Mouse (Mus musculus) midbrain, postnatal 0 days (tissue): ENCODE data around the gene Bola3. TPM values are rescaled to one million over a fixed set of nuclear protein-coding genes. Genes with fewer than 3 reads are reported as not detected.
"Not testable (repeated sequence)": the region's sequence is repeated elsewhere in the genome, so short reads cannot be mapped to it uniquely, and the experiment has no call there.

ENCODE experiments used
- ATAC-seq: fragments of 200-750 bp; cut with Nextera tagmentation; 2 replicates; pipeline ENCODE4 v1.8.0; 2017; ENCODE audit warnings: moderate number of reproducible peaks, mild to moderate bottlenecking, moderate TSS enrichment, moderate library complexity; ENCODE audit not compliant: low FRiP score
- DNase-seq: peaks from one replicate; pipeline ENCODE4 v3.0.0-alpha.2; 2015; ENCODE audit warnings: low spot score
- H3K27ac ChIP-seq: fragments of 300-500 bp; sonication (generic); 2 replicates; pipeline ENCODE4 v1.5.1; 2014; ENCODE audit warnings: low read depth, mild to moderate bottlenecking, low read length, mixed read lengths
- H3K27me3 ChIP-seq: fragments of 300-500 bp; sonication (generic); 2 replicates; pipeline ENCODE4 v1.6.1; 2014; ENCODE audit warnings: low read length, control low read depth, mixed read lengths; ENCODE audit not compliant: insufficient read depth
- H3K36me3 ChIP-seq: fragments of 300-500 bp; sonication (generic); 2 replicates; pipeline ENCODE4 v1.6.1; 2014; ENCODE audit warnings: low read length, control low read depth, mixed read lengths; ENCODE audit not compliant: insufficient read depth
- H3K4me1 ChIP-seq: fragments of 300-500 bp; sonication (generic); 2 replicates; pipeline ENCODE4 v1.6.1; 2014; ENCODE audit warnings: mild to moderate bottlenecking, control low read depth, antibody characterized with exemption, low read length, mixed read lengths; ENCODE audit not compliant: insufficient read depth
- H3K4me2 ChIP-seq: fragments of 300-500 bp; sonication (generic); 2 replicates; pipeline ENCODE4 v1.6.1; 2014; ENCODE audit warnings: low read depth, mild to moderate bottlenecking, low read length, mixed read lengths; ENCODE audit not compliant: poor library complexity, severe bottlenecking
- H3K4me3 ChIP-seq: fragments of 300-500 bp; sonication (generic); 2 replicates; pipeline ENCODE4 v1.5.1; 2014; ENCODE audit warnings: low read depth, mild to moderate bottlenecking, low read length, moderate library complexity
- H3K9ac ChIP-seq: fragments of 300-500 bp; sonication (generic); replicated peaks from 2 replicates; pipeline ENCODE4 v1.6.1; 2014; ENCODE audit warnings: mild to moderate bottlenecking, low read length, moderate library complexity, mixed read lengths; ENCODE audit not compliant: poor library complexity, severe bottlenecking
- H3K9me3 ChIP-seq: fragments of 300-500 bp; sonication (generic); 2 replicates; pipeline ENCODE4 v1.6.1; 2016; ENCODE audit warnings: low read length, control low read depth
- CTCF ChIP-seq: IDR thresholded peaks from 2 replicates; pipeline ENCODE4 v1.5.1; 2016; ENCODE audit warnings: antibody characterized with exemption, mild to moderate bottlenecking
- WGBS: fragments of 180-500 bp; shearing (Covaris S2); extraction: QIAGEN DNeasy Blood & Tissue Kit; methylation state at CpG from one replicate; pipeline ENCODE4 v1.1.7; 2014; 5-methylcytosine and 5-hydroxymethylcytosine counted together
- polyA plus RNA-seq: library from polyadenylated mRNA; unstranded; fragments of >200 nt; fragmentation: Nextera tagmentation; extraction: Ambion mirVana; gene quantifications from 2 replicates; pipeline ENCODE4 v1.2.1, GENCODE M21; 2015
- total RNA-seq: library from RNA; depleted of rRNA; stranded (reverse); fragments of >200 nt; gene quantifications from 2 replicates; pipeline ENCODE4 v1.2.3, GENCODE M21; 2014

The Bola3 gene
- total and polyA plus RNA-seq, 2 experiments from 2014 or later = 9.6 to 46.2 TPM

- Histone ChIP-seq H3K9me3 (no peaks in the 10 kb centered on the region), H3K27ac (no peak overlapping the region), H3K4me3 (no peak overlapping the region), H3K4me1 (peaks cover 4% of the 10 kb centered on the region; the same call in 1 of the 2 replicates), H3K4me2 (no peak overlapping the region), H3K27me3 (no peaks in the 10 kb centered on the region), H3K9ac (no peak overlapping the region), H3K36me3 (peaks cover 17% of the 10 kb centered on the region; the same call in 1 of the 2 replicates)
- 85% methylated on average over 3 of the region's 3 CpGs for WGBS
- no peak for DNase-seq
- no peak for ATAC-seq
- TF ChIP-seq CTCF = peak; percentile 42
Measured at GRCm38 (mm10) chr6:83327591-83328190, 21.3 kb upstream of the Bola3 start.

GRCm38 (mm10) chr6:83341387-83341786 lies 7.6 kb upstream of the Bola3 start:
- Histone ChIP-seq H3K9ac (no peak overlapping the region), H3K4me1 (no peaks in the 10 kb centered on the region), H3K27me3 (no peaks in the 10 kb centered on the region), H3K4me3 (no peak overlapping the region), H3K4me2 (no peak overlapping the region), H3K36me3 (peaks cover 42% of the 10 kb centered on the region), H3K9me3 (no peaks in the 10 kb centered on the region), H3K27ac (no peak overlapping the region)
- ATAC-seq = no peak
- 78% methylated on average over 3 of the region's 3 CpGs for WGBS
- no peak for TF ChIP-seq CTCF
- no peak for DNase-seq

GRCm38 (mm10) chr6:83342957-83343356 lies 6.0 kb upstream of the Bola3 start:
- no peak for ATAC-seq
- peaks cover 41% of the 10 kb centered on the region for H3K36me3 ChIP-seq
- no peaks in the 10 kb centered on the region for H3K4me1 ChIP-seq
- no peaks in the 10 kb centered on the region for H3K27me3 ChIP-seq
- WGBS = 88% methylated on average over 2 of the region's 2 CpGs
- TF ChIP-seq CTCF = no peak
- H3K9me3 ChIP-seq = no peaks in the 10 kb centered on the region
- no peak overlapping the region for H3K9ac ChIP-seq
- H3K4me2 ChIP-seq = no peak overlapping the region
- no peak for DNase-seq
- H3K4me3 ChIP-seq = no peak overlapping the region
- no peak overlapping the region for H3K27ac ChIP-seq

GRCm38 (mm10) chr6:83345285-83345684 lies 3.7 kb upstream of the Bola3 start:
- not testable (repeated sequence) for H3K4me3 ChIP-seq, H3K4me1 ChIP-seq, ATAC-seq, H3K27ac ChIP-seq, H3K27me3 ChIP-seq, H3K9me3 ChIP-seq, H3K4me2 ChIP-seq, DNase-seq, H3K9ac ChIP-seq
- peaks cover 22% of the 10 kb centered on the region for H3K36me3 ChIP-seq
- WGBS = 91% methylated on average over 8 of the region's 8 CpGs

GRCm38 (mm10) chr6:83347916-83348315 lies 1.0 kb upstream of the Bola3 start:
- peaks cover 4% of the 10 kb centered on the region for H3K36me3 ChIP-seq
- no peak overlapping the region for H3K27ac ChIP-seq
- no peak overlapping the region for H3K9ac ChIP-seq
- no peaks in the 10 kb centered on the region for H3K9me3 ChIP-seq
- H3K4me3 ChIP-seq = no peak overlapping the region
- ATAC-seq (no peak), DNase-seq (no peak)
- WGBS = 83% methylated on average over 3 of the region's 3 CpGs
- H3K4me1 ChIP-seq = peaks cover 3% of the 10 kb centered on the region; the same call in 1 of the 2 replicates
- no peak for TF ChIP-seq CTCF
- H3K27me3 ChIP-seq = no peaks in the 10 kb centered on the region
- no peak overlapping the region for H3K4me2 ChIP-seq

- TF ChIP-seq CTCF = peak; percentile 85
- Histone ChIP-seq H3K4me2 (peak overlapping the region; percentile 63), H3K4me1 (peaks cover 3% of the 10 kb centered on the region; the same call in 1 of the 2 replicates), H3K27me3 (no peaks in the 10 kb centered on the region), H3K9me3 (no peaks in the 10 kb centered on the region), H3K36me3 (peaks cover 5% of the 10 kb centered on the region), H3K4me3 (peak overlapping the region; percentile 74), H3K9ac (peak overlapping the region; percentile 95), H3K27ac (peak overlapping the region; percentile 33)
- WGBS = under 1% methylated on average over 50 of the region's 53 CpGs
- ATAC-seq = peak; percentile 92
- DNase-seq = peak; percentile 72
Measured at GRCm38 (mm10) chr6:83349274-83349958, 469 bp downstream of the Bola3 start.
